Mouse (Mus musculus) olfactory bulb, adult 2 months (tissue): ENCODE results near the gene Tgfb2. TPM values are rescaled to one million over a fixed set of nuclear protein-coding genes. Genes with fewer than 3 reads are reported as not detected.

ENCODE experiments used
- H3K27ac ChIP-seq: fragments of 200-500 bp; 2 replicates; pipeline ENCODE4 v1.5.1; 2012; ENCODE audit warnings: low read depth, low read length; ENCODE audit not compliant: insufficient read depth
- H3K4me1 ChIP-seq: fragments of 200-500 bp; 2 replicates; pipeline ENCODE4 v1.6.1; 2012; ENCODE audit warnings: low read length; ENCODE audit not compliant: control insufficient read depth, insufficient read depth
- H3K4me3 ChIP-seq: fragments of 200-500 bp; 2 replicates; pipeline ENCODE4 v1.5.1; 2012; ENCODE audit warnings: mild to moderate bottlenecking, low read depth, low read length, moderate library complexity; ENCODE audit not compliant: insufficient read depth
- CTCF ChIP-seq: fragments of 200-500 bp; IDR thresholded peaks from 2 replicates; pipeline ENCODE4 v1.5.1; 2012; ENCODE audit warnings: low read depth, mild to moderate bottlenecking, low read length, moderate library complexity; ENCODE audit not compliant: insufficient read depth
- POLR2A ChIP-seq: fragments of 200-500 bp; IDR thresholded peaks from 2 replicates; pipeline ENCODE4 v1.6.1; 2012; ENCODE audit warnings: mild to moderate bottlenecking, low read depth, low read length, moderate library complexity; ENCODE audit not compliant: insufficient read depth
- WGBS: fragments of 180-500 bp; shearing (Covaris S2); methylation state at CpG from one replicate; pipeline ENCODE4 v1.1.7; 2018; 5-methylcytosine and 5-hydroxymethylcytosine counted together
- polyA plus RNA-seq: library from polyadenylated mRNA; stranded (reverse); fragments of >200 nt; gene quantifications from 2 replicates; pipeline ENCODE4 v1.2.4, GENCODE M21; 2012; ENCODE audit warnings: low replicate concordance; ENCODE audit not compliant: missing spikeins, insufficient read depth, insufficient read length

Tgfb2 gene
- polyA plus RNA-seq: not detected in 2 replicates

DNA sequence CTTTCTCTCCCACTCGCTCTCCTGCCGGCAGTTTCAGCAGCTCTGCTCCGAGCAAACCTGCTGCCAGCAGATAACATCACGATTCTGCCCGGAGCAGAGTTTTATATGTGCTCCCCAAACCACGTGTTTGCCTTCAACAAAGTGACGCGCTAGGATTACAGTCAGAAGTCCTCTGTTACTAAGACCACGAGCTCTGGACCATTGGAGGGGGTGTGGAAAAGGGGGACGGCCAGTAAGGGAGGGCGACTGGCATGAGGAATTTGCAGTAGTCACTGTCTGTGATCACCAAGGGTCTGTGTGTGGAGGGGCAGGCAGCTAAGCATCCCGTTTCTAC is at the start of gene Tgfb2:
Gene Tgfb2, minus strand, starts transcription at position 75 of the 334 bp plus-strand sequence.
- 2% methylated on average over 12 of the region's 12 CpGs for WGBS
- TF ChIP-seq POLR2A (no peak), CTCF (no peak)

DNA sequence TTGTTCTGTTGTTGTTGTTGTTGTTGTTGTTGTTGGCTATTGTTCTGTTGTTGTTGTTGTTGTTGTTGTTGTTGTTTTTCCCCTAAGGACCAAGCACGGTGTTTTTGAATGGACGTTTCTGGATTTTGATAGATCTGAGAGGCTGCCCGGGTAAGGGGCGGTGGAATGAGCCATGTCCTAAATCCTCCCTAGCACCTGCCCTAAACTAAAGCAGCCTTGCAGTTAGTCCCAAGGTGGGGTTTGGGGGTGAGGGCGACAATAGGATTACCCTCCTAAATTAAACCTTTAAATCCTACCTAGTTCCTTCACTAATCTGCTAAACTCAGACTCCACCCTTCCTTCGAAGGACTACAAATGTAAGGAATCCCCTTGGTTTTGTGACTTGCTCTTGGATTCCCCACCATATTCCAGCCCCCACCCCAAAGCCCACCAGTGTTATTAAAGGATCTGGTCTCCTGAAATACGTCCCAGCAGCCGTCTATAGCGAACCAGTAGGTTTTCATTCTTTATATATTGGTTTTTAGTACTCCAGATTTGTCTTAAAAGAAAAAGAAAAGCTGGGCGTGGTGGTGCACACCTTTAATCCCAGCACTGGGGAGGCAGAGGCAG is 44.0 kb upstream of the Tgfb2 start:
- Histone ChIP-seq H3K4me3 (peak overlapping the region; percentile 83), H3K27ac (peak overlapping the region; percentile 81), H3K4me1 (peaks cover 2% of the 10 kb centered on the region; the same call in 1 of the 2 replicates)
- TF ChIP-seq POLR2A (no peak), CTCF (no peak)
- 30% methylated on average over 10 of the region's 10 CpGs for WGBS

More for the DNA sequence above, at the start of gene Tgfb2:
- no peak within 1 kb of the TSS; the same call in 1 of the 2 replicates for H3K27ac ChIP-seq
- peaks cover 19% of the 10 kb centered on the region for H3K4me1 ChIP-seq
- peak within 1 kb of the TSS; percentile 46 for H3K4me3 ChIP-seq

DNA sequence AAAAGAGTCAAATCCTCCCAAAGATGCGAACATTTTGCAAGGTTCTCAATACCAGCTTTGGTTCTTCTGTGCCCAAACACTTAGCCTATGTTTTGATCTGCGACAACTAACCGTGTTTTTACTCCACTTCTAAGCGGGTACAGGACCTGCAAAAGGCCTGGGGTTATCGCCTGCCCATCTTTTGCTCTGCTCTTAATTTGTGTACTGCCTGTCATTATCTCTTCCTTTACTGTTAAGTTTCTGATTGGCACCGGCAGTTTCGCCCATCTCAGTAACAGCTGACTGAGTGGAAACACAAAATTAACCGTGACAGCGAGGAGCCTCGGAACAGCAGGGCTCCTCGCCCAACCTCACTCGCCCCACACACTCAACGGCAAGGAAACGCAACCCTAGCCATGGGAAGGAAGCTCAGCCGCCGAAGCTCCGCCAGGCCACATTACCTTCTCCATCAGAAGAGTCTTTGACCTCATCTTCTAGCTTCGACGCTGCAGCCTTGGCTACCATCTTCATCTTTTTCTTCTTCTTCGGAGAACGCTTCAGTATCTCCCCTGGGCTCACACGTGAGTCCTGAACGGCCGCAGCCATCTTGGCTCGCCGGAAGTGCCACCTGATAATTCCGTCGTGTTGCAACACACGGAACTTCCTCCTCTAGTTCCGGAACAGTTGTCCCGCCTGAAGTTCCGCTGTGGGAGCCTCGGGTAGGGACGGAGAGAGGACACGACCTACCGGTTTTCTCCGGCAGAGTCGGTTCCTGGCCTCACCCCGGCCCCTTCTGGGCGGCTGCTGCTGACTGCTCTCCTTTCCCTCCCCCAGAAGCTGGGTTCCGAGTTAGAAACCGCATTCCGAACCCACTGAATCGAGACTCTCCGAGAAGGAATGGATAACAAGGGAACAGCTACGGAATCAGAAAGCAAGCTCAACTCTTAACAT is 43.2 kb upstream of the Tgfb2 start, which contains the start of gene Rrp15:
Gene Rrp15, minus strand, starts transcription at position 635 of the 930 bp plus-strand sequence.
- peak within 1 kb of the TSS; percentile 83 for H3K4me3 ChIP-seq
- WGBS: under 1% methylated on average over 46 of the region's 46 CpGs
- H3K27ac ChIP-seq: peak within 1 kb of the TSS; percentile 81
- peaks cover 2% of the 10 kb centered on the region; the same call in 1 of the 2 replicates for H3K4me1 ChIP-seq
- TF ChIP-seq POLR2A (peak; percentile 76), CTCF (no peak)

DNA sequence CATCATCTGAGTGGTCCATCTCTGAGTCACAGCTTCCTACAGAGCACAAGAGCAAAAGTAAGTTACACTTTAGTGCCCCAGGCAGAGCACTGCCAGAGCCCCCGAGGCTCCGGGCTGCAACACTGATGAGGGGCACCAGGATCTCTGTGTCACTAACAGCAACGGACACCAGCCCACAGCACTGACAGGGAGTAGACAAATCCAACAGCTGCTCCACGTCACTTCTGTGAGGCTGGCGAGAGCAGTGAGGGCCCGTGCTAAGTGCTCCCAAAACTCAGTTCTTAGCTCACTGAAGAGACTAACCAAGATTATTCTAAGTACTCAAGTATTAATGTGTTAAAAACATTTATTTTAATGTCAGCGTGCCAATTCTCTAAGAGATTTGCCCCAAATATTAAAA is 34.0 kb upstream of the Tgfb2 start:
- 88% methylated on average over 7 of the region's 7 CpGs for WGBS
- TF ChIP-seq CTCF (no peak), POLR2A (no peak)
- Histone ChIP-seq H3K27ac (no peak overlapping the region), H3K4me1 (no peaks in the 10 kb centered on the region), H3K4me3 (no peak overlapping the region)

DNA sequence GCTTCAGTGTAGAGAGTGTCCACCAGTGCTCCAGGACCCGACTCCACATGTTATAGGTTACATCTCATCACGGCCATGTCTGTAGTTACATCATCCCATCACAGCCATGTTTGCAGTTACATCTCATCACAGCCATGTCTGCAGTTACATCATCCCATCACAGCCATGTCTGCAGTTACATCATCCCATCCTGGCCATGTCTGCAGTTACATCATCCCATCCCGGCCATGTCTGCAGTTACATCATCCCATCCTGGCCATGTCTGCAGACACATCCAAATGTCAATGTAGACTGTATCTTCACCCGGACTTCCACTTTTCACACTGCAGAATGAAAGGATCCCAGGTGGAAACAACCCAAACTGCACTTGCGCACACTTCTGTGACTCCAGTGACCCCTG is 29.7 kb upstream of the Tgfb2 start:
- TF ChIP-seq CTCF: no peak
- no peak for TF ChIP-seq POLR2A
- WGBS: 93% methylated on average over 5 of the region's 5 CpGs
- no peak overlapping the region for H3K4me3 ChIP-seq
- H3K27ac ChIP-seq: no peak overlapping the region
- no peaks in the 10 kb centered on the region for H3K4me1 ChIP-seq

DNA sequence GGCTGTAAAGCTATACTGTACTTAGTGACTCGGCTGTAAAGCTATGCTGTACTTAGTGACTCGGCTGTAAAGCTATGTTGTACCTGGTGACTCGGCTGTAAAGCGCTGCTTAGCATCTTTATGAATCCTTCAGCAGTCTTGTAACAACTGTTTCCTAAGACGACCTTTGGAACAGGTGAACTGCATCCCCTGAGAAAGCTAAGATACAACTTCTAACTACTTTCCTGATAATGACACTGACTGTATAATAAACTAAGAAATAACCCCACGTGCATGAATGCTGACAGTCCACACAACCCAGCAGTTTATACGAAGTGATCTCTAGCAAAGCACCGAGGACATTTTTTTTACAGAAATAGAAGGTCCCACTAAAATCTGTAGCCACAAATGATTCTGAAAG is 27.3 kb upstream of the Tgfb2 start:
- no peak for TF ChIP-seq POLR2A
- TF ChIP-seq CTCF: no peak
- no peak overlapping the region for H3K4me3 ChIP-seq
- 96% methylated on average over 8 of the region's 8 CpGs for WGBS
- H3K27ac ChIP-seq: no peak overlapping the region
- H3K4me1 ChIP-seq: peaks cover 2% of the 10 kb centered on the region; the same call in 1 of the 2 replicates

DNA sequence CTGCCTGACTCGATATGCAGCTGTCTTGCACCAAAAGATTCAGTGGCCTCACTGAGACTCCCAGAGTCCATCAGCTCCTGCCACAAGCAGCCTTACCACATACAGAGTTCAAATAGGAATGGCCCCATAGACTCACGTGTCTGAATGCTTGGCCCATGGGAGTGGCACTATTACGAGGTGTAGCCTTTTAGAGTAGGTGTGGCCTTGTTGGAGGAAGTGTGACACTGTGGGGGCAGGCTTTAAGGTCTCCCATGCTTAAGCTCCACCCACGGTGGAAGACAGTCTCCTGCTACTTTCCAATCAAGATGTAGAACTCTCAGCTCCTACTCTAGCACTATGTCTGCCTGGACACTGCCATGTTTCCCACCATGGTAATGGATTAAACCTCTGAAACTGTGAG is 23.0 kb upstream of the Tgfb2 start:
- no peak overlapping the region for H3K4me3 ChIP-seq
- TF ChIP-seq CTCF (no peak), POLR2A (no peak)
- no peak overlapping the region for H3K27ac ChIP-seq
- 80% methylated on average over 4 of the region's 4 CpGs for WGBS
- H3K4me1 ChIP-seq: peaks cover 2% of the 10 kb centered on the region; the same call in 1 of the 2 replicates

DNA sequence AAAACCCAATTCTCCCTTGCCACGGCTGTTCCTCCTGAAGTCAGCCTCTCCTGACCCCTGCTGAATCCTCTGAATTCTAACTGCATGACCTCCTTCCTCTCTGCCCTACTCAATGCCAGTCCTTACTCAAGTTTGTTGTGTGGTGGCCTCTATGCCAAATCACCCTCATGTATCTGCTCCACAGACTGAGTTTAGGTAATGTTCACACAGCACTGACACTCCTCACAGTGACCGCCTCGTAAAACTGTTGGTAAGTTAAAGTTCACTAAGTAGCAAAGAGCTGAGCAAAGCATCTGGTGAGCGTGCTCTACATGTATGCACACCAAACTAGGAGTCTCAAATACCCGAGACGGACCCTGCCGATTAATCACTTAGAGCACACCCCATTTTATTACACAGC is 20.3 kb upstream of the Tgfb2 start:
- TF ChIP-seq POLR2A (no peak), CTCF (no peak)
- peaks cover 2% of the 10 kb centered on the region; the same call in 1 of the 2 replicates for H3K4me1 ChIP-seq
- no peak overlapping the region for H3K27ac ChIP-seq
- 86% methylated on average over 7 of the region's 7 CpGs for WGBS
- H3K4me3 ChIP-seq: no peak overlapping the region

DNA sequence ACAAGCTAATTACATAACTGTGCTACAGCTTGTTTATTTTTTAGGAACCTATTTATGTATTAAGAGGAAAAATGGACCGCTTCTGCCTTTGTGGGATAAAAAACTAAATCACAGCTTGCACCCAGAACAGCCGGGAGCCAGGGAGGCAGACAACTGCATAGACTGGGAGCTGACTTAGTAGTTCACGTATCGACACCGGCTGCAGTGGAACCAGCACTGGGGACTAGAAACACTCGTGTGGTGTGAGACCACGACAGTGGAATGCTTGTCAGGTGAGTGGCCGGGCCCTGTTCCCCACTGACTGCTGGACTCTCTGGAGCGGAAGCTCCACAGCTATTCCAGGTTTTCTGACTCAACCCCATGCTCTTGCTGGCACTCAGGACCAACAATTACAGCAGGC is 16.5 kb upstream of the Tgfb2 start:
- 81% methylated on average over 9 of the region's 9 CpGs for WGBS
- TF ChIP-seq POLR2A (no peak), CTCF (no peak)
- H3K4me3 ChIP-seq: no peak overlapping the region
- no peaks in the 10 kb centered on the region for H3K4me1 ChIP-seq
- H3K27ac ChIP-seq: no peak overlapping the region
